Mouse (Mus musculus): ENCODE measurements at regions not wholly inside any gene's neighbourhood (a gene's known extent, or its start where the extent isn't known, plus 50 kb on each side); places are given as distances from the start of the nearest gene placed in this dataset.

GRCm38 (mm10) chr10:125790924-125791323, 175.0 kb upstream of the Lrig3 start:
- DNase-seq (ENCODE audit: low spot score in 2 of 2) = no peak

GRCm38 (mm10) chr10:125794504-125794903, 171.5 kb upstream of the Lrig3 start:
- no peak for DNase-seq (ENCODE audit: low spot score in 2 of 2)

- no peak for DNase-seq (ENCODE audit: low spot score in 2 of 2)
Observed at GRCm38 (mm10) chr10:125795323-125795722, 170.6 kb upstream of the Lrig3 start.

DNA sequence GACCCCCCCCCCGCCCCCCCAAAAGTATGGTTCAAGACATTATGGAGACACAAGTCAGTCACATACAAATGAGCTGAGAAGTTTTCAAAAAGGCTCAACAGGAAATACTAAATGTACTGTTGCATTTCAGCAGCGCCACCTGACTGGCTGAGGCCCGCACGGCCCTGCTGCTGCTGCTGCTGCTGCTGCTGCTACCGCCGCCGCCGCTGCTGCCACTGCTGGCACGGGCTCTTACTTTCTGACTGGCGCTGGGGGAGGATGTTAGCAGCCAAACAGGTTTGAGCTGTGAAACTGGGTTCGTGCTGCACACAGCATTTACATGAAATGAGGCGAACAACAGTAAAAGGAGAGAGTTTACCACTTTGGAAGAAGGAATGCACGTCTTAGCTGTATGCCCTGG, 167.3 kb upstream of the Lrig3 start:
- DNase-seq (ENCODE audit: low spot score in 2 of 2) = no peak

DNA sequence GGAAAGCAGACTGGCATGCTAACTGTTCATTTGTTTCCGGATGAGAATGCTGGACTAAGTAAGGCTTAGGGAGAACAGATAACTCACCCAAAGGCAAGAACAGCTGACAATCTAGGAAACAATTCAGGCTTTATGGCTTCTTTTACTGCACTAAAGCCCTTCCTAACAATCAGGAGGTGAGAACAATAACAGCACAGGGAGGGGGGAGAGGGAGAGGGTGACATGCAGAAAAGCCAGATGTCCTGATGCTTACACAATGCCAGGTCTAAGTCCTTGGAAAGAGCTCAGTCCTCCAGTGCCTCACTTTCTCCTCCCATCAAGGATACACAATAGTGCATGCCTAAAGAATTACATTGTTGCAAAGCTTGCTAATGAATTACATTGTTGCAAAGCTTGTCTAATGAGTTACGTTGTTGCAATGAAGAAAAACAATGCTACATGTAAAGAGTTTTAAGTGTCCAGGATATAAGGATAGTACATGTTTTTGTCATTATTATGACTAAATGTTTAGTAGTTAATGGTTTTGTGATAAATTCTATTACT, 165.3 kb upstream of the Lrig3 start:
- no peak for DNase-seq (ENCODE audit: low spot score in 2 of 2)

- no peak for DNase-seq (ENCODE audit: low spot score in 2 of 2)
Observed at GRCm38 (mm10) chr10:125801450-125801849, 164.5 kb upstream of the Lrig3 start.

DNA sequence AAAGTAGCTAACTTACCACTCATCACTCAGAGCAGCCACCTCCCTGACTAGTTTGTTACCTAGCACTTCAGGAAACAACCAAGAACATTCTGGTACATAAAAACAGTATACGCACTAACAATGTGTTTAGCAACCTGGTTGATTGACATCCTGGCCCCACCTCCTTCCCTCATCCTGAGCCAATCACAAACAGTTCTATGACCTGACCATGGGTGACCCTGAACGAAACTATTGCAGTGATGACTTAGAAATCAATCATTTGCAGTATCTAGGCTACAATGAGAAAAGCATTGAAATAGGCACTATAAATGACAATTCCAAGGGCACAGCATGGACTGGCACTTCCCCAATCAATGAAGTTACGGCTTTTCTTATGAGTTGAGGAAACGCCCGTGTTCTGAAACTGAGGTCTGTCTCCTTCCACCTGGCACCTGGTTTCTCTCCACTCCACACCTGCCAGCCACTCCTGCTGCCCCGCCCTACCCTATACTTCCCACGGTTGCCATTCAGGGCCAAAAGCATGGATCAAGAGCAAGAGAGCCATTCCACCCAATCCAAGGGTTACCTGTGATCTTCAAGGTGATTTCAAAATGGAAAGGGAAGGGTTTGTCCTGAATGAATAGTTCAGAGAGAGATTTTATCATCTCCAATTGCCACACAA, 162.9 kb upstream of the Lrig3 start:
- no peak for DNase-seq (ENCODE audit: low spot score in 2 of 2)

DNA sequence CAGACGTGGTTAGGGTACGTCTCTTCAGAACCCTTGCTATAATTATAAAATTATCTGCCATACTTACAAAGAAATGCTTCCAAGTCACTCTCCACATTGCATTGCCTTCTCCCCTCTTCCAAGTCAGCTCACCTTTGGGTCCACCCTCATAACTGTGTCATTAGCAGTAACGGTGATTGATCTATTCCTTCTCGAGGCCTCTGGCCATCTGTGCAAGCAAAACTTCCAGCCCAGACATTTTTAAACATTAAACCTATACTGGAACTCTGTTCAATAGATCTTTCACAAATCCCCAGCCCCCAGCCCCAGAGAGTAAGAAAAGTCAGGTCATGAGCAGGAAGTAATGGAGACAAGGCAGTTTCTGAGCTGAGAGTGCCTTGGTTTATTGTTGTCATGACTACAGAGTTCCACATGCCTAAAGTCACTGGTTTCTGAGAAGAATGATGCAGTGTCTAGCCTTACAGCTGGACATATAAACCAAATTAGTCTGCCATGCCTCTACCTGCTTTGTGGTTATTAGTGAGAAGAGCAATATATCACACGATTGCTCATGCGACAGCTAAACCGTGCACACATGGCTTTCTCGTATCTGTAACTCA, 156.1 kb upstream of the Lrig3 start:
- no peak for DNase-seq (ENCODE audit: low spot score in 2 of 2)

DNA sequence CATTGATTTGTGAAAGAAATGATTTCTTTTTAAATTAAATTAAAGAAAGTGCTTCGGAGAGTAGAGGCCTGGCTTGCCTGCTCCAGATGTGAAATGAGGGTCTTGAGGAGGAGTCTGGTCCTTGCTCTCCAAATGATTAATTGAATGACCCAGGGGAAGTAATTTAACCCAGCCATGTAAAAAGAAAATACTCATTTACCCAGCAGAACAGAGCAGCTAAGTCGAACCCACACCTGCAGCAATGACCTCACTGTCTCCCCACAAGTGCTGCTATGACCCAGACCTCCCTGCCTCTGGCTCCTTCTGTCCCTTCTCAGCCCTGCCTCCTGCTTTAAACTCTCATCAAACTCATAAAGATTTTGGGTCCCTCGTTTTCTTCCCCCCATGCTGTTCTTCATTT, 155.4 kb upstream of the Lrig3 start:
- DNase-seq (ENCODE audit: low spot score in 2 of 2) = no peak

GRCm38 (mm10) chr10:125814191-125814887, 151.6 kb upstream of the Lrig3 start:
- DNase-seq (ENCODE audit: low spot score in 2 of 2) = no peak

DNA sequence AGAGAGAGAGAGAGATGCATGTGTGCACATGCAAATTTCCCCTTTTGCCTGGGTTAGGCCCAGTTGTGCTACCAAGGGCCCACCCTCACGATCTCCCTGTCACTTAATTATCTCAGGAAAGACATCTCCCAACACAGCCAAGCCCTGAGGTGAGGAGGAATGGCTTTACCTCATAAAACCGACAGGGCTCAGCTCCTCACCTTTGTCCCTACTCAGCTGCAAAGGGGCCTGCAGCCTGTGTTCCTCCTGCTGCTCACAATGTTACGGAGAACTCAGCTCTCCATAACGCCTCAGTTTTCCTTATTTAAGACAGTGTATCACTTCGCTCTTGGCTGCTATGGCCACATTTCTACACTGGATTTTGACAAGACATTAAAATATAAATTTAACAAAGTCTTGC, 133.8 kb upstream of the Lrig3 start:
- DNase-seq (ENCODE audit: low spot score in 2 of 2) = no peak

GRCm38 (mm10) chr10:125832764-125833163, 133.2 kb upstream of the Lrig3 start:
- DNase-seq (ENCODE audit: low spot score in 2 of 2) = no peak

DNA sequence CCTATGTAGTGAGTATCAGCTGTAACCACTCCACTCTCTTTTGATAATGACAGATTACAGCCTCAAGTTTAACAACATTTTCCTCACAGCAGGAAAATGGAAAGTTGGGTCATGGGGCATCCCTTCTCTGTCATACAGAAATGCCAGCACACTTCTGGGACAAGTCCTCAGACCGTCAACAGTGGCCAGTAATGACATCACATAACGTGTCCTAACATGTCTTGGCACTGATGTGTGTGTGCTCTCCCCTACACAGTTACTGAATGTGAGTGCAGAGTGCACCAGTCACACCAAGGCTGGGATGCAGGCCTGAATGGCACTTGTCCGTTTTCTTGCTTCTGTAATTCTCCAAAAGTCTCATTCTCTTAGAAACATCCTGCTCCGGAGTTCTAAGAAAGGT, 132.0 kb upstream of the Lrig3 start:
- DNase-seq (ENCODE audit: low spot score in 2 of 2) = no peak

DNA sequence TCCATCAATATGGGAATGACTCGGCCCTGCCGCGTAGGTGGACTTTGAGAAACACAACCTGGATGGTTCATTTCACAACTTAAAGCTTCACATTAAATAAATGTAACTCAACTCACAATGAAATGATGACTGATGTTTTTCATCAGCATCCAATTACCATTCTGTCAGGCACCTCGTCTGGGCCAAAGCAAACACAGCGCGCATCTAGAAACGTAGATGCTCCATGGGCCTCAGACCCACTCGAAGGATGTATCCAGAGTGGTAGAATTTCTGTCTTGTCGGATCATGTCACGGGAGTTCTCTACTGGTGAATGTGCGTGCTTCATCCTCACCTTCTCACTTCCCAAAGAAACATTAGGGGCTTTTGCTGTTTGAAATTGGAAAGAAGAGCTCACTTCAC, 127.0 kb upstream of the Lrig3 start:
- DNase-seq (ENCODE audit: low spot score in 2 of 2) = no peak

DNA sequence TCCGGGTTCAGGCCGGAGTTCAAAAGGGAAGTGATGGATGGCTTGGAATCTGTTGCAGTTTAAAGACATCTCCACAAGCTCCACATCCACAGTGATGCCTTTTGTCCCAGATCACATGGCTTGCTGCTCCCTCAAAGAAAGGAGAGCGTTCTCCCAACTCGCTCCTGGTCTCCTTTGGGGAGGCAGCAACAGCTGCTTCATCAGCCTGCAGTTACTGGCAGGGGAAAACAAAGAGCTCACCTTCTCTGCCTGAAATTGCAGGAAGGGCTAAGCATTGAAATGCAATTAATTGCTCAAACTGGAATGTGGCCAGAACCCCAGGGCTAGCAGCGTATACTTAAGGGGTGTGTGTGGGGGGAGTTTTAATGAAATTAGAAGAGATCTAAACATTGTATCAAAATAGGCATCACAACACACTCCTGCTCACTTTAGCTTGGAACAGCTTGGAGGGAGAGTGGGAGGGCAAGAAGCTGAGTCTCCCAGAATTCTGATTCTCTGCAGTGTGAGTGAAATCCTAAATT, 126.3 kb upstream of the Lrig3 start:
- DNase-seq (ENCODE audit: low spot score in 2 of 2) = no peak

DNA sequence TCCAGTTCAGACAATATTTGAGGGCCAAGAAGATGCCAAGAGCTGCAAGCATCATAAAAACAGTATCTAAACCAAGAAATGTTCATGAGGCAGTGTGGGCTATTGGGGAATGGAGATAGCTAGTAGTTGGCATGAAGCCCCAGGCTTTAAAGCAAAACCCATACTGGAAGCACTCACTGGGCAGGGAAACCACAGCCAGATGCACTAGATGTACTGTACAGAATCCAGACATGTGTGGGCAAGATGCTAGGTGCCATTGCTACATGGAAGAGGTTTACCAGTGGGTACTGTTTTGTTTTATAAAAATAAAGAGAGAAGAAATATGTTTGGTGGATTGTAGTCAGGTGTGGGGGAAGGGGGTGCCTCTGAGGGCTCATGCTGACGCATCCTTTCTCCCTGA, 125.6 kb upstream of the Lrig3 start:
- DNase-seq (ENCODE audit: low spot score in 2 of 2) = no peak

DNA sequence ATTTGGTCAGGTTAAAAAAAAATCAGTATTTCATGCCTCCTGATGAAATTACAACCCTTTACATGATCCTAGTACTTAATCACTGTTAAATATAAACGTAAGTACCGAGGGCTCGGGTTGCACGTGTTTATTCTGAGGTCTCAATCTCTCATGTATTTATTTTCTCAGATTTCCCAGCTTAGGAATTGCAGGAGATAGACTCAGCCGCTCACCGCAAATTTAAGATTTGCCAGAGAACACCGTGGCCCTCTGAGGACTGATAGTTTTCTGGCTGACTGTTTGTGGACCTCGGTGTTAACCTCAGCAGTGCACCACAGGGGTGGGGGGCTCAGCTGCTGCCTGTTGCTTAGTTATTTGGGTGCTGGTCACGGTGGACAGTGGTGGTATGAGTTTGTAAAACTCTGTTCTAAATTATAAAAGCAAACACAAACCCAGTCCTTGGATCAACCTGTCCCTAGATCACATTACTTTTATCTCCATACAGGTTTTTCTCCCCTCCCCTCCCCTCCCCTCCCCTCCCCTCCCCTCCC, 121.6 kb upstream of the Lrig3 start:
- no peak for DNase-seq (ENCODE audit: low spot score in 2 of 2)

GRCm38 (mm10) chr10:125845014-125845514, 120.9 kb upstream of the Lrig3 start:
- DNase-seq (ENCODE audit: low spot score in 2 of 2) = no peak

DNA sequence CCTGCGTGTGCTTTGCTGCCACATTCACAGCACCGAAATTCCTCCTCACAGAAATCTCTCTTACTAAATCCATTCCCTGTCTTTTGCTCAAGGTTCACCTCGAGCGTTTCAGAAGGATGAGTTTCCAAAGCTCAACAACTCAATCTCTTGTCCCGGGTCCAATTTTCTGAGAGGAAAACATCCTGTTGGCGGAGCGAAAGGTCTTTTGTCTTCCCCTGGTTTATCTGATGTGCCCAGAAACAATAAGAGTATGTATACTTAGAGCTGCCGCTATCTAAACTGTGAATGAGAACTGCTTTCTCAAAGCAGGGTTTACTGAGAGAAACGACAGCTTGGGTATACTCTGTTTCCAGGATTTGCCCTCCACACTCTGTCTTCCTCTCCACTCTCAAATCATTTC, 115.6 kb upstream of the Lrig3 start:
- no peak for DNase-seq (ENCODE audit: low spot score in 2 of 2)

DNA sequence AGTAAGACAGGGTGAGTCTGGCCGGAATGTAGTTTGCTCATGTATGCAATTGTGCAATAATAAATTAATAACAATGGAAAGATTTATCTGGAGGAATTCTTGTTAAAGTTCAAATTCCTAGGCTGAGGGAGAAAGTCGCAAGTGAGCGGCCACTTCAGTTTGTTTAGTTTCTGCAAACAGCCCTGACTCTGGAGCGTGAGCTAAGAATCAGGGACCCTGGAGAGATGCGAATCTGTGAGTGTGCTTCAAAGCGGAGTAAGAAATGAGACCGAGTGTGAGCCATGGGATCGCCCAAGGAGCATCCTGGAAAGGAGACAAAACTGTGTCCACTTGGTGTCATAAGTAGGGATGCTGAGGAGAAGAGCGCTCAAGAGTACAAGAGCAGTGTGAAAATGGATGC, 104.2 kb upstream of the Lrig3 start:
- no peak for DNase-seq (ENCODE audit: low spot score in 2 of 2)

GRCm38 (mm10) chr10:125866346-125866745, 99.6 kb upstream of the Lrig3 start:
- DNase-seq (ENCODE audit: low spot score in 2 of 2) = no peak

GRCm38 (mm10) chr10:125884563-125884962, 81.4 kb upstream of the Lrig3 start:
- DNase-seq (ENCODE audit: low spot score in 2 of 2) = no peak

Data from cerebellum, postnatal 4 days (tissue).